ENCODE assay signal across 18 mouse cellular contexts in genomic region chr8:78828414-78828813, GRCm38 (mm10). TPM values are rescaled to one million over a fixed set of nuclear protein-coding genes. Genes with fewer than 3 reads are reported as not detected.
DNase-seq lines count a peak whose midpoint lies in the region; ATAC-seq lines count a peak whose summit lies in the region.
"Had no signal": no experiment of that assay in that cellular context is flagged by ENCODE, and none has a peak within 500 bp of the region (broad histone marks: within the 10 kb centered on the region; RNA-seq: fewer than 3 reads in every experiment).

No protein-coding gene starts in this region.

- WGBS in hindbrain, embryonic 14.5 days: 78% methylated on average over 11 of the region's 11 CpGs
- WGBS in hindbrain, embryonic 16.5 days: 73% methylated on average over 11 of the region's 11 CpGs

- no peak overlapping the region for H3K4me3 ChIP-seq in hindbrain, embryonic 14.5 days (replicated peaks; ENCODE audit: low read length)
- H3K4me3 ChIP-seq in hindbrain, embryonic 16.5 days (ENCODE audit: low read length): no peak overlapping the region
- H3K4me3 ChIP-seq: forebrain, embryonic 13.5 days; kidney, embryonic 15.5 days; limb, embryonic 15.5 days; midbrain, embryonic 10.5 days; myocyte had no signal

- no peak overlapping the region for H3K4me2 ChIP-seq in hindbrain, embryonic 14.5 days (replicated peaks)
- no peak overlapping the region for H3K4me2 ChIP-seq in hindbrain, embryonic 16.5 days (ENCODE audit: low read length)
- H3K4me2 ChIP-seq: forebrain, embryonic 13.5 days; kidney, embryonic 15.5 days; limb, embryonic 15.5 days had no signal

- no peaks in the 10 kb centered on the region for H3K9me3 ChIP-seq in hindbrain, embryonic 14.5 days (ENCODE audit: control insufficient read depth, low read length)
- H3K9me3 ChIP-seq in hindbrain, embryonic 16.5 days (ENCODE audit: control insufficient read depth, low read length): no peaks in the 10 kb centered on the region
- H3K9me3 ChIP-seq: forebrain, embryonic 13.5 days; kidney, embryonic 15.5 days; limb, embryonic 15.5 days; midbrain, embryonic 10.5 days had no signal

- no peaks in the 10 kb centered on the region for H3K36me3 ChIP-seq in hindbrain, embryonic 14.5 days (replicated peaks; ENCODE audit: control insufficient read depth, insufficient read depth)
- no peaks in the 10 kb centered on the region for H3K36me3 ChIP-seq in hindbrain, embryonic 16.5 days (ENCODE audit: control insufficient read depth, insufficient read depth, low read length)
- H3K36me3 ChIP-seq: kidney, embryonic 15.5 days; limb, embryonic 15.5 days; midbrain, embryonic 10.5 days had no signal

- H3K4me1 ChIP-seq in hindbrain, embryonic 14.5 days (replicated peaks; ENCODE audit: control insufficient read depth, insufficient read depth, low read length): no peaks in the 10 kb centered on the region
- H3K4me1 ChIP-seq in hindbrain, embryonic 16.5 days (ENCODE audit: control insufficient read depth, insufficient read depth, low read depth, low read length): no peaks in the 10 kb centered on the region
- H3K4me1 ChIP-seq: kidney, embryonic 15.5 days; limb, embryonic 15.5 days; midbrain, embryonic 10.5 days had no signal

- H3K27me3 ChIP-seq in hindbrain, embryonic 14.5 days (ENCODE audit: control insufficient read depth, insufficient read depth, low read length): no peaks in the 10 kb centered on the region
- H3K27me3 ChIP-seq in hindbrain, embryonic 16.5 days (replicated peaks; ENCODE audit: control insufficient read depth, insufficient read depth, low read length): no peaks in the 10 kb centered on the region
- H3K27me3 ChIP-seq: forebrain, embryonic 13.5 days; kidney, embryonic 15.5 days; limb, embryonic 15.5 days had no signal

- DNase-seq in cerebellum, adult 18-20 months: peak; percentile 18 to 22
- DNase-seq in cerebellum, adult 11 months: no peak
- peak; percentile 44 for DNase-seq in hindbrain, embryonic 14.5 days (ENCODE audit: low spot score)
- peak; percentile 55 for DNase-seq in retina, postnatal 1 day
- no peak for DNase-seq in retina, embryonic 14.5 days (ENCODE audit: low spot score)
- no peak for DNase-seq in adrenal gland, postnatal 4 days (ENCODE audit: low spot score in 2 of 2)
- no peak for DNase-seq in heart, adult 18-20 months
- DNase-seq: adrenal gland, adult 8-10 months; liver, postnatal 0 days; lung, postnatal 36 days; spleen, adult 18-20 months; thymus, adult 18-20 months had no signal

- H3K9ac ChIP-seq in hindbrain, embryonic 14.5 days: no peak overlapping the region
- no peak overlapping the region for H3K9ac ChIP-seq in hindbrain, embryonic 16.5 days (ENCODE audit: low read depth, low read length)
- H3K9ac ChIP-seq: forebrain, embryonic 13.5 days; kidney, embryonic 15.5 days; limb, embryonic 15.5 days; liver, postnatal 0 days had no signal

- no peak for ATAC-seq in hindbrain, embryonic 14.5 days (ENCODE audit: low FRiP score)
- no peak for ATAC-seq in hindbrain, embryonic 16.5 days
- ATAC-seq: forebrain, embryonic 13.5 days; liver, postnatal 0 days had no signal

- no peak overlapping the region for H3K27ac ChIP-seq in hindbrain, embryonic 14.5 days
- H3K27ac ChIP-seq in hindbrain, embryonic 16.5 days (ENCODE audit: low read depth, low read length): no peak overlapping the region
- H3K27ac ChIP-seq: forebrain, embryonic 13.5 days; kidney, embryonic 15.5 days; limb, embryonic 15.5 days; midbrain, embryonic 10.5 days had no signal

RNA-seq across cellular contexts. Expression of gene Lsm6, which starts 7.5 kb away (rescaled TPM):
- polyA plus RNA-seq in hindbrain, embryonic 14.5 days (2014; fragmentation: Nextera tagmentation; extraction: Ambion mirVana): 142 and 158 TPM in 2 replicates
- polyA plus RNA-seq in hindbrain, embryonic 16.5 days (2015; fragmentation: Nextera tagmentation; extraction: Ambion mirVana): 133 and 139 TPM in 2 replicates
- 100 to 1,000 TPM; 121 to 133 TPM for total RNA-seq in adrenal gland, postnatal 4 days (2021)
- total RNA-seq in heart, adult 18-20 months (2021): 10 to 100 TPM; 63.9 to 71.7 TPM

Comparison
In these comparisons a context has a peak if more than half of its experiments do, and no peak if none do; other contexts are left out.
1. DNase-seq: peak in cerebellum, adult 18-20 months (2 of 2), hindbrain, embryonic 14.5 days (single experiment) and retina, postnatal 1 day (single experiment); none in cerebellum, adult 11 months (single experiment), retina, embryonic 14.5 days (single experiment), adrenal gland, postnatal 4 days (0 of 2) and heart, adult 18-20 months (0 of 2).